Mouse (Mus musculus) stomach, postnatal 0 days (tissue): ENCODE results near the gene Lime1. TPM values are rescaled to one million over a fixed set of nuclear protein-coding genes. Genes with fewer than 3 reads are reported as not detected.

Source experiments
- ATAC-seq: fragments of 200-750 bp; cut with Nextera tagmentation; 2 replicates; pipeline ENCODE4 v1.8.0; 2017; ENCODE audit not compliant: low FRiP score, low TSS enrichment
- DNase-seq: peaks from one replicate; pipeline ENCODE4 v3.0.0-alpha.2; 2016; ENCODE audit warnings: low spot score
- H3K27ac ChIP-seq: fragments of 300-500 bp; sonication (generic); replicated peaks from 2 replicates; pipeline ENCODE4 v1.5.1; 2014; ENCODE audit warnings: mild to moderate bottlenecking, control low read depth
- H3K27me3 ChIP-seq: fragments of 300-500 bp; sonication (generic); 2 replicates; pipeline ENCODE4 v1.6.1; 2014; ENCODE audit warnings: low read length; ENCODE audit not compliant: control insufficient read depth, insufficient read depth
- H3K36me3 ChIP-seq: fragments of 300-500 bp; sonication (generic); 2 replicates; pipeline ENCODE4 v1.6.1; 2014; ENCODE audit warnings: low read length, mixed read lengths; ENCODE audit not compliant: control insufficient read depth, insufficient read depth
- H3K4me1 ChIP-seq: fragments of 300-500 bp; sonication (generic); replicated peaks from 2 replicates; pipeline ENCODE4 v1.6.1; 2014; ENCODE audit warnings: antibody characterized with exemption; ENCODE audit not compliant: control insufficient read depth, insufficient read depth
- H3K4me2 ChIP-seq: fragments of 300-500 bp; sonication (generic); replicated peaks from 2 replicates; pipeline ENCODE4 v1.6.1; 2014; ENCODE audit warnings: low read depth, mild to moderate bottlenecking, control low read depth, moderate library complexity
- H3K4me3 ChIP-seq: fragments of 300-500 bp; sonication (generic); 2 replicates; pipeline ENCODE4 v1.5.1; 2014; ENCODE audit warnings: low read depth, low read length, control low read depth
- H3K9ac ChIP-seq: fragments of 300-500 bp; sonication (generic); 2 replicates; pipeline ENCODE4 v1.6.1; 2014; ENCODE audit warnings: mild to moderate bottlenecking, low read length, control low read depth, mixed read lengths
- H3K9me3 ChIP-seq: fragments of 300-500 bp; sonication (generic); 2 replicates; pipeline ENCODE4 v1.6.1; 2016; ENCODE audit warnings: low read length; ENCODE audit not compliant: control insufficient read depth
- CTCF ChIP-seq: IDR thresholded peaks from 2 replicates; pipeline ENCODE4 v1.5.1; 2016; ENCODE audit warnings: antibody characterized with exemption, low read depth, mild to moderate bottlenecking, moderate library complexity
- EP300 ChIP-seq: optimal IDR thresholded peaks from 2 replicates; pipeline ENCODE3; 2016; ENCODE audit warnings: antibody characterized with exemption
- WGBS: fragments of 180-500 bp; shearing (Covaris S2); extraction: QIAGEN DNeasy Blood & Tissue Kit; methylation state at CpG from one replicate; pipeline ENCODE4 v1.1.7; 2014; 5-methylcytosine and 5-hydroxymethylcytosine counted together
- polyA plus RNA-seq: library from polyadenylated mRNA; unstranded; fragments of >200 nt; fragmentation: Nextera tagmentation; extraction: Ambion mirVana; gene quantifications from 2 replicates; pipeline ENCODE4 v1.2.1, GENCODE M21; 2015

Gene Lime1
- polyA plus RNA-seq, 1 experiment from 2014 or later = 8.3 TPM

DNA sequence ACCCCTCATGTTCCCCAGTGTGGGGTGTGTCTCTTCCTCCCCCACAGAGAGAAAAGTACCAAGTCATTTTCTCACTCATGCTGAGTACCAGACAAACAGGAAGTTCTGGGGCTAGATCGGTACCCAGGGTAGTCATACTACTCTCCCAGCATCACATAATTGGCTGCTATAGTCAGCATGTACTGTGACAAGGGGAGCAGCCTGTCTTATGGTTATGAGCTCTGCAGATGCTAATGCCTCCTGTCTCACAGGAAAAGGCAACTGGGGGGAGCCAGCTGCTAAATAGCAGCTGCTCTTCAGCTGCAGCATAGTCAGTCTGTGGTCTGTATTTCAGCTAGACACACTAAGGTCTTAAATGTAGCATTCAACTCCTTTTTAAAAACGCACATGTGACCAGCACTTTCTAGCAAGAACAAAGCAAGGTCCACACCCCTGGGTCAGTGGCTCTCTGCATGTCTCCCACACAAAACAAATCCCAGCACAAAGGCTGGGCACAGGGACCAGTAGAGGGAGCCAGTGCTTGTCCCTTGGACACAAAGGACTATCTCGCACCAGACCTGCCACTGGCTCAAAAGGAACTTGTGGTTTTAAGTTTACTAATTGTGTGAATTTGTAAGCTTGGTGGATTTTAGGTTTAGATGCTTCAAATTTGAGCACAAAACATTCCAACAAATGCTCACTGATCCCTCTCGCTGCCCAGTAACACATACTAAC is 31.0 kb downstream of the Lime1 start:
- H3K4me1 ChIP-seq = no peaks in the 10 kb centered on the region
- peak; percentile 74; the same call in 1 of the 2 replicates for ATAC-seq
- H3K9me3 ChIP-seq = no peaks in the 10 kb centered on the region
- no peaks in the 10 kb centered on the region for H3K27me3 ChIP-seq
- H3K27ac ChIP-seq = no peak overlapping the region
- H3K36me3 ChIP-seq = no peaks in the 10 kb centered on the region
- no peak overlapping the region for H3K9ac ChIP-seq
- H3K4me2 ChIP-seq = no peak overlapping the region
- WGBS = 42% methylated on average over 4 of the region's 4 CpGs
- TF ChIP-seq CTCF (peak; percentile 90), EP300 (no peak)
- peak; percentile 77 for DNase-seq
- no peak overlapping the region for H3K4me3 ChIP-seq

DNA sequence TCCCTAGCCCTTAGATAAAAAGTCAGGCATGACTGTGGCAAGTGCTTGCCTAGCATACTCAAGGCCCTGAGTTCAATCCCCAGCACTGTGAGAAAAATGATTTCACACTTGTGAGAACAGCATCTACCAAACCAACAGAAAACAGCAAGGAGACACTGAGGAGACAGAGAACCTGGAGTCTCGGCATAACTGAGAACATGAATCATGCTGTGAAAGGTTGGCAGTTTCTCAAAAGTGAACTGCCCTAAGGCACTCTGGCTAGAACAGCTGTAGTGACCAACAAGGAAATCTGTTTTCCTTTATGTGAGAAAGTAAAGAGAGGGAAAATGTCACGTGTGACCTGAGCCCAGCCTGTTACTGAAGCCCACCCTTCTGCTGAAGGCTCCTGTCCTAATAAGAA is 33.3 kb downstream of the Lime1 start:
- ATAC-seq (no peak), DNase-seq (no peak)
- H3K27me3 ChIP-seq = no peaks in the 10 kb centered on the region
- H3K27ac ChIP-seq = no peak overlapping the region
- H3K4me2 ChIP-seq = no peak overlapping the region
- no peak overlapping the region for H3K9ac ChIP-seq
- WGBS = 19% methylated on average over 2 of the region's 2 CpGs
- no peak overlapping the region for H3K4me3 ChIP-seq
- H3K4me1 ChIP-seq = no peaks in the 10 kb centered on the region
- no peak for TF ChIP-seq EP300
- TF ChIP-seq CTCF = no peak
- H3K36me3 ChIP-seq = no peaks in the 10 kb centered on the region
- no peaks in the 10 kb centered on the region for H3K9me3 ChIP-seq

DNA sequence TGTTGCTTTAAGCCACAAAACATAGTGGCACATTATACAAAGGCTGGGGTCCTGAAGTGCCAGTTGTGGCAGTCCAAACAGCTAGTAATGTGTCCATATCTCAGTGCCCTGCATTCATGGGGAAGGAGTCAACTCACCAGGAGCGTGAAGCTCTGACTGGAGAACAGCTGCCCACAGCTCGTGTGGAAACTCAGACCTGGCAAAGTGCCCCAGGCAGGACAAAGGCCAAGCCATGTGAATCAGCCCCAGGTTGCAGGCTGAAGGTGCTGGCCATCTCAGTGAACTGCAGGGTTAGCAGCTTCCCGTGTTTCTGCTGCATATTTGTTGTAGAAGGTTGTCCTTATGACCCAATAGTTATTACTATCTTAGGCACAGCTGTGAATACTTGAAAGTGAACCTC is 36.1 kb downstream of the Lime1 start:
- TF ChIP-seq CTCF (no peak), EP300 (no peak)
- Histone ChIP-seq H3K9me3 (no peaks in the 10 kb centered on the region), H3K4me3 (no peak overlapping the region), H3K4me1 (no peaks in the 10 kb centered on the region), H3K27ac (no peak overlapping the region), H3K9ac (no peak overlapping the region), H3K36me3 (no peaks in the 10 kb centered on the region), H3K4me2 (no peak overlapping the region), H3K27me3 (no peaks in the 10 kb centered on the region)
- DNase-seq = peak; percentile 49
- no peak for ATAC-seq
- WGBS = 31% methylated on average over 3 of the region's 3 CpGs

DNA sequence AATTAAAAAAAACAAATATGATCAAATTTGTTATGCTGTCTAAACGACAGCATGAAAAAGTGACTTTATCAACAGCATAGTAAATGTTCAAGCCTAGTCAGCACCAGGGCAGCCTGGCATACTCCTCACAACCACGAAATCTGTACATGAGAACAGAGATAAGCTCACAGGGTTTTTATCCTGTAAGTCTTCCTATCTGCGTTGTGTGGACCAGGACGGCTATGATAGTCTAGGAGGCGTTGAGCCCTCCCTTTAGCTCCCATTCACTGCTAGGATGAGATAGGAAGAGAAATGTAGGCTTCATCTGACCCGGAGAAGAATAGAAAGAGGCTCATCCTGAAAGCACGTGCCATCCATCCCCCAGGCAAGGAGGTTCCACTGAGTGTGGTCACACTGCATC is 39.5 kb downstream of the Lime1 start:
- Histone ChIP-seq H3K4me2 (no peak overlapping the region), H3K27me3 (no peaks in the 10 kb centered on the region), H3K36me3 (no peaks in the 10 kb centered on the region), H3K27ac (no peak overlapping the region), H3K4me3 (no peak overlapping the region), H3K4me1 (no peaks in the 10 kb centered on the region), H3K9ac (no peak overlapping the region), H3K9me3 (no peaks in the 10 kb centered on the region)
- no peak for DNase-seq
- TF ChIP-seq CTCF (no peak), EP300 (no peak)
- ATAC-seq = no peak
- 71% methylated on average over 7 of the region's 7 CpGs for WGBS

DNA sequence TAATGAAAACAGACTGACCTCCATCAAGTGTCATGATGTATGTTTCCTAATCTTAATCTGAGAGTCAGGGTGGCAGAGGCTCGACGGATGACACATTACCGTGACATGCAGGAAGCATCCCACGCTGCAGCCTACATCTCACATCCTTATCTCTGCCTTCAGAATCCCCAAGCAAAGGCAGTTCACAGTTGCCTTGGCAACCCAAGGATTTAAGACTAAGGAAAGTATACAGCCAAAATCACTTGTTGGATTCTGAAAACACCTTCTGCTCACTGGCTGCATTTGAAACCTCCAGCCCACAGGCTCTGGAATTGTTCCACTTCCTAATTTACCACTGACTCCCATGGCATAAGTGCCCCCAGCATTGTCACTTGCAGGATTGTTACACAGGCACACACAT is 40.5 kb downstream of the Lime1 start:
- Histone ChIP-seq H3K9ac (no peak overlapping the region), H3K4me3 (no peak overlapping the region), H3K9me3 (no peaks in the 10 kb centered on the region), H3K27ac (no peak overlapping the region), H3K4me2 (no peak overlapping the region), H3K27me3 (no peaks in the 10 kb centered on the region), H3K4me1 (no peaks in the 10 kb centered on the region), H3K36me3 (no peaks in the 10 kb centered on the region)
- WGBS = 62% methylated on average over 4 of the region's 4 CpGs
- ATAC-seq (no peak), DNase-seq (no peak)
- TF ChIP-seq EP300 = no peak
- TF ChIP-seq CTCF = no peak

DNA sequence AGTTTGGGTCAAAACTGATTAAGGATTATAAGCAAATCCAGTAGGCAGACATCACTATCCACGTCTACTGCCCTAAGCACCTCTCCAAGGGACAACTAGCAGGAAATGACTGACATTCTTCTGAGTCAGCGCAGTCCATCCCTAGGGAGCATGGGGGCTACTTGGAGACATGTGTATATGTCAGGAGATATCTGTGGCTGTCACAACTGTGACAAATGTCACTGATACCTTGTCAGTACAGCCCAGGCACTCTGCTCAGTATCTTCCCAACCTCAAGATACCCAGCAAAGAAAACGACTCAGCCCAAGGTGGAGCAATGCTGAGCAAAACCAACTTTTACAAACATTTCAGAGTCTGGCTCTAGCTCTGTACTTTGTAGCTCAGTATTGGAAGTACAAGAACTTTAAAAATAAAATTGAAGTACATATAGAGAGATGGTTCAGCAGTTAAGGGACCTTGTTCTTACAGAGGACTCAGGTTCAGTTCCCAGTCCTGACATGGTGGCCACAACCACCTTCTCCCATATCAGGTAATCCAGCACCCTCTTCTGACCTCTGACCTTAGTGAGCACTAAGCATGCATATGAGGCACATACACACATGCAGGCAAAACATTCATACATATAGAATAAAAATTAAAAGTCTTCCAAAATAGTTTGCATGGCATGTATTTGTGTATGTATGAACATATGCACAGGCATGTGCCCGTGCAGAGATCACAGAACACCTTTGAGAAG is 41.2 kb downstream of the Lime1 start:
- ATAC-seq = no peak
- WGBS = 64% methylated on average over 4 of the region's 4 CpGs

More for the DNA sequence above, 41.2 kb downstream of the Lime1 start:
- Histone ChIP-seq H3K4me2 (no peak overlapping the region), H3K4me1 (no peaks in the 10 kb centered on the region), H3K4me3 (no peak overlapping the region), H3K27me3 (no peaks in the 10 kb centered on the region), H3K9me3 (no peaks in the 10 kb centered on the region), H3K27ac (no peak overlapping the region), H3K36me3 (no peaks in the 10 kb centered on the region), H3K9ac (no peak overlapping the region)
- DNase-seq = no peak
- TF ChIP-seq EP300 (no peak), CTCF (no peak)
